Mouse (Mus musculus) heart, adult 2 months (tissue): ENCODE data around the gene Mapk1.

ENCODE experiments used
- CTCF ChIP-seq: fragments of 200-600 bp; IDR thresholded peaks from 2 replicates; pipeline ENCODE4 v1.8.1; 2022; ENCODE audit warnings: antibody characterized with exemption, mild to moderate bottlenecking, moderate library complexity
- EP300 ChIP-seq: fragments of 200-500 bp; IDR thresholded peaks from 2 replicates; pipeline ENCODE4 v1.6.1; 2011; ENCODE audit warnings: low read depth, low read length, control low read depth; ENCODE audit not compliant: insufficient read depth
- POLR2A ChIP-seq: fragments of 200-500 bp; IDR thresholded peaks from 2 replicates; pipeline ENCODE4 v1.6.1; 2011; ENCODE audit warnings: mild to moderate bottlenecking, low read depth, low read length, control low read depth; ENCODE audit not compliant: insufficient read depth

DNA sequence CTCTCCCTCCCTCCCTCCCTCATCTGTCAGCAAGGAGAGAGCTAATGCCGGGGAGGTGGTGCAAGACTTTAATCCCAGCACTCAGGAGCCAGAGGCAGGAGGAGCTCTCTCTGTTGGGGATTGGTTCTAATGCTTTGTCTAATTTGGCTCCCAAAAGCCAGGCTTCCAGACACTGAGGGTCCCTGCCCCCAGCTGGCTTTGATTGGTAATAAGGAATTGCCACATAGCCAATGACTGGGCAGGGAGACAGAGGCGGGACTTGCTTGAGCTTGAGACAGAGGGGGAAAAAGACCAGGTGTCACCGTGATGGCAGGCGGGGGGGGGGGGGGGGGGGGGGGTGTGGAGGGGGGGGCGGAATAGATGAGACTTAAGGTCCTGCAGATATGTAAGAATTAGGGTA lies 24.6 kb upstream of the Mapk1 start:
- TF ChIP-seq POLR2A, result no peak
- no peak for TF ChIP-seq CTCF
- no peak for TF ChIP-seq EP300
